Mouse (Mus musculus): Measurements from ENCODE around the gene Olfr676. TPM values are rescaled to one million over a fixed set of nuclear protein-coding genes. Genes with fewer than 3 reads are reported as not detected.
"Not testable (repeated sequence)": the region's sequence is repeated elsewhere in the genome, so short reads cannot be mapped to it uniquely, and the experiment has no call there.

Olfr676 gene
- not detected for total RNA-seq (2021)
- long read RNA-seq, experiment 1, result 0 reads
- long read RNA-seq, experiment 2, result 0 reads

DNA sequence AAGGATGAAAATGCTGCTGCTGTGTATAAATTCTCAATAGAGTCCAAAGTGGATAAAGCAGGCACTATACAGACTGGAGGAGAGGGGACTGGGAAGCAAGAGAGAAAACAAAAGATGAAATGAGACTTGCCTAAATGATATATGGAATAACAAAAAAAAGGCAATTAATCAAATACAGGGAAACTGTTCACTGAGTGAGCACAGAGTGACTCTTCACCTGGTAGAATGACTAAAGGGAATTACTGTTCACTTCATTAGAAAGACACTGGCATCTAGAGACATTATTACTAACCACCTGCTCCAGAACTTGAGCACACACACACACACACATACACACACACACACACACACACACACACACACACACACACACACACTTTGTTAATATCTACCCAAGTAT lies at the start of gene Olfr676:
Olfr676 (plus strand) TSS at position 301 of the 400 bp plus-strand sequence.
- no peak for DNase-seq (ENCODE audit: low spot score in 2 of 2)

DNA sequence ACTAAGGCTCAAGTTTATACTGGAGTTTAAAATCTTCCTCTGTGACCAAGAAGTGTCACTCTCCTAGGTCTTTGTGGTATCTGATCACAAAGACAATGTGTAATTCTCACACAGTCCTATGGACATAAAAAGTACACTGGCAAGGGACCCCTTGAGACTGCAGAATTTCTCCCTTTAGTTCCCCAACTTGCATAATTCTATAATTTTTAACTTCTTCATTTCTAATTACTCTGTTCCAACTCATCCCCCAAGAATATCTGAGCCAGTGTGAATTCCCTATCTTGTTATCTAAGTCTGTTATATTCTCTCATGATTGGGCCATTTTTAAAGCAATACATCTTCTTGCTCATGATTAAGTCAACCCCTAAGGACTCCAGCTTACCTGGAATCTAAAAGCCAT lies 30.6 kb upstream of the Olfr676 start, which contains the start of gene Olfr672:
Olfr672 (minus strand) TSS at position 101 of the 400 bp plus-strand sequence.
- DNase-seq (ENCODE audit: low spot score in 2 of 2), result no peak

DNA sequence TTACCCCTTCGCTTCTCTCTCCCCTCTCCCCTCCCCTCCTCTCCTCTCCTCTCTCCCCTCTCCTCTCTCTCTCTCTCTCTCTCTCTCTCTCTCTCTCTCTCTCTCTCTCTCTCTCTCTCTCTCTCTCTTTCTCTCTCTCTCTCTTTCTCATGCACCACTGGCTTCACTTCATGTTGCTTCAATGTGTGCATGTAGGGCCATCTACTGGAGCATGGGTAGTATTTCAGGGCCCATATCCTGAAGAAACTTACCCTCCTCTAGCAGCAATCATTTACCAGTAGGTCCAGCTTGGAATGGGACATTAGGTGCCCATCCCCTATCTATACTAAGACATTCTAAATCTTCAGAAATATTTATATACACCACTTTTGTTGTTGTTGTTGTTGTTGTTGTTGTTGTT lies 10.0 kb upstream of the Olfr676 start:
- no peak for DNase-seq (ENCODE audit: low spot score in 2 of 2)

GRCm38 (mm10) chr7:105028360-105028759 lies 4.1 kb upstream of the Olfr676 start, which contains the start of gene Olfr675:
TSS of gene Olfr675 (minus strand) at chr7:105028460.
- no peak for DNase-seq (ENCODE audit: low spot score in 2 of 2)

DNA sequence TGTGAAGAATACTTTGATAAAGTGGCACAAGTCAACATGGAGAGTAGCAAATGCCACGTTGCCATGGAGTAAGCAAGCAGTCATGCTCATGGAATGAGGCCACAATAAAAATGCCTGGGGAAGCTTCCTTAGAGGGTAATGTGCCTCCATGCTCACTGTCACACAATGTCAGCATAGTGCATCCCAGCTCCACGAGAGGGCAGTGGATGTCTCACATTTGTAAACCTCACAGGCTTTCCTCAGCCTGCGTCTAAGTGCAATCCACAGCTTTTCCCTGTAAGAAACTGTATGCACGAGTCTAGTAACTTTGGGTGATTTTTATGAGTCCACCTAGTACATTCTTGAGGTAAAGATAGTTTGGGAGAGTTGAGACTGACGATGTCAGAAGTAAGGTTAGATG lies 1.3 kb downstream of the Olfr676 start:
- DNase-seq (ENCODE audit: low spot score in 2 of 2), result not testable (repeated sequence)

- DNase-seq (ENCODE audit: low spot score in 2 of 2), result no peak
Measured at GRCm38 (mm10) chr7:105058951-105059350, 26.5 kb downstream of the Olfr676 start.

DNA sequence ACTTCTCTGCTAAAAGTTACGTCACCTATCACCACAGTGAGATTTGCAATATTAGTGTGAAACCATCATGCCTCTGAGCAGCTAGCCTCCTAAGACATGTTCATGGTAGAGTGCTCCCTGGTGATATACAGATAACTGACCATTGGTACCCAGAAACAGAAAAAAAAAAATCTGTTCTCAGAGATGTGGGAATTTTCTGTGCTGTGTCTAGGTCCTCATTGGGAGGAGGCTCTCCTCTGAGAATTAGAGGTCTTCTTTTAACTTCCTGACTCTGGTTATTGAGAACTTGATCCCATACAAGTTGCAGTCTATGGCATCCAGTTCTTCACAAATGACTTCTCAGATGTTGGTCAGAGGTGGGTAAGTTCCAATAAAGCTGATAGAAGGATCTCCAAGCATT lies 31.7 kb downstream of the Olfr676 start, which contains the start of gene Olfr678:
Olfr678 (plus strand) TSS at position 301 of the 400 bp plus-strand sequence.
- no peak for DNase-seq (ENCODE audit: low spot score in 2 of 2)

- DNase-seq (ENCODE audit: low spot score in 2 of 2), result no peak
Measured at GRCm38 (mm10) chr7:105080905-105081304, 48.4 kb downstream of the Olfr676 start, which contains the start of gene Olfr679. TSS of gene Olfr679 (plus strand) at chr7:105081205.

Other genes with a start within 250 kb of the Olfr676 start
- gene Usp17lb, start 190.1 kb upstream of the Olfr676 start, total RNA-seq (2021), result under 1 TPM in 1 of 2 experiments, not detected in 1; 0.28 TPM
- gene Usp17la, start 175.7 kb upstream of the Olfr676 start, total RNA-seq (2021), result not detected
- not detected for gene Olfr665, start 154.7 kb upstream of the Olfr676 start, total RNA-seq (2021)
- gene Olfr666, start 136.7 kb upstream of the Olfr676 start, total RNA-seq (2021), result not detected
- gene Olfr667, start 111.2 kb upstream of the Olfr676 start, total RNA-seq (2021), result not detected
- gene Olfr668, start 104.6 kb upstream of the Olfr676 start, total RNA-seq (2021), result not detected
- gene Olfr669, start 98.5 kb upstream of the Olfr676 start, total RNA-seq (2021), result not detected
- gene Olfr670, start 70.1 kb upstream of the Olfr676 start, total RNA-seq (2021), result not detected
- gene Olfr671, start 53.6 kb upstream of the Olfr676 start, total RNA-seq (2021), result not detected
- not detected for gene Olfr672, start 30.7 kb upstream of the Olfr676 start, total RNA-seq (2021)
- not detected for gene Olfr675, start 4.2 kb upstream of the Olfr676 start, total RNA-seq (2021)
- not detected for gene Olfr677, start 18.7 kb downstream of the Olfr676 start, total RNA-seq (2021)
- not detected for gene Olfr678, start 31.8 kb downstream of the Olfr676 start, total RNA-seq (2021)
- gene Olfr679, start 48.5 kb downstream of the Olfr676 start, total RNA-seq (2021), result not detected
- not detected for gene Olfr680-ps1, start 60.1 kb downstream of the Olfr676 start, total RNA-seq (2021)
- gene Olfr681, start 84.1 kb downstream of the Olfr676 start, total RNA-seq (2021), result not detected
- gene Olfr683, start 114.3 kb downstream of the Olfr676 start, total RNA-seq (2021), result not detected
- not detected for gene Olfr684, start 131.0 kb downstream of the Olfr676 start, total RNA-seq (2021)
- gene Olfr685, start 153.3 kb downstream of the Olfr676 start, total RNA-seq (2021), result not detected
- not detected for gene Olfr686, start 174.8 kb downstream of the Olfr676 start, total RNA-seq (2021)

All from adrenal gland, postnatal 4 days (tissue).